Mouse (Mus musculus): Measurements from ENCODE around the gene Rgs19. TPM values are rescaled to one million over a fixed set of nuclear protein-coding genes. Genes with fewer than 3 reads are reported as not detected.

Rgs19 gene
- total RNA-seq, 2 experiments from 2014 or later: 33.1 to 98.9 TPM

DNA sequence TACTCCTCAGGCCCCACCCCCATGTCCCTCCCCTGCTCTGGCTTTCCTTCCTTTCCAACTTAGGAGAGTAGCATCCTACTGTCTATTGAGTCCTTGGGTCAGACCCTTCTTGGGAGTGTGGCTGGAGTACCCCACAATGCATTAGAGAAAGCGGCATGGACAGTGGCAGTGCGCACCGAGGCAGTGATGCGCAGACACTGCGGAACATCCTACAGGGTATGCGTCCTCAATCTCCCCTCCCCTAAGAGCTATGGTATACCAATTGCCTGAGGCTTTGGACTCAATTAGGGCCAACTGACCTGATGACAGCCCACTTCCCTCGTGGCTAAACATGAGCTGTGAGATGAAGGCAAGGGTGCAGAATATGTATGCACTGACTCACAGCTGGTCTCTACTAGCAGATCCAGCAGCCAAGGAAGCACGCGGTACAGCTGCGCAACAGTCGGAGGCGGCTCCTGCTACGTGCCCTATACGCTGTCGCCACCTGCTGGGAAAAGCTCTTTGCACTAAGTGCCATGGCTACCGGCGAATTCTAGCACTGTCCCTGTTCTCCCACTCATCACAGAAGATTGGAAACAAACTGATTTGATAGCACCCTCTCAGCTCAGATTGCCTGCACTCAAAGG is 34.7 kb downstream of the Rgs19 start:
- ATAC-seq (replicated peaks; ENCODE audit: low FRiP score, poor library complexity, severe bottlenecking): no peak

DNA sequence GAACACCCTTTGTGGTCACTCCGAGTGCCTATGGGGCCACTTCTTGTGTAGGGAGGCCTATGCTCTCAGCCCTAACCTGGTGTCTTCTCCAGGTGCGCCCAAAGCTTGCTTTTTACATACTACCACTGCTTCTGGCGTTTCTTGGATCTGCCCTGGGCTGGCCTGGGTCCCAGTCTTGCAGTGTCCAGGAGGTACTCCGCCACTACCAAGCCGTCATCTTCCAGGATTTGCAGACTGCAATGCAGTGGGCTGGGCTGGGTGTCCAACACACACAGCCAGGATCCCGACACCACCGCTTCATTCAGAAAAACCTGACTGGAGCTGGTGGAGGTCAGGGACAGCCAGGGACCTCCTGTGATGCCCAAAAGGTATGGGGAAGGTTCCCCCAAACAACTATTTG is 35.2 kb downstream of the Rgs19 start:
- ATAC-seq (replicated peaks; ENCODE audit: low FRiP score, poor library complexity, severe bottlenecking): no peak

DNA sequence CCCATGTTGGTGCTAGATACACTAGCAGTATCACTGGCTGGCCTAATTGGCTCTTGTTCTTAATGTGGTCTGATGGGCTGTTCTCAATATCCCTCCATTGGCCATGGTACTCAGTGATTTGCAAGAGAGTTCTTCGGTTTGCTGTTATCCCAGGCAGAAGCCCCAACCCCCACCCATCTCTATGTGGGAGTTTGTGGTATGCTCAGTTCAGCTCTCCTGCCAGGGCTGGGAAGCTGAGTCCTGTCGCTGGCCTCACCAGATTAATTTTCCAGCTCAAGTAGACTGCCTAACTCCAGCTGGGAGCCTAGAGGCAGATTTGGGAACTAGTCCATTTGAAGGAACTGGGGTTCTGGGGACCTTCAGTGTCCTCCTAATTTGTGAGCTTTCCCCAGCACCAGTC is 36.3 kb downstream of the Rgs19 start:
- no peak for ATAC-seq (replicated peaks; ENCODE audit: low FRiP score, poor library complexity, severe bottlenecking)

DNA sequence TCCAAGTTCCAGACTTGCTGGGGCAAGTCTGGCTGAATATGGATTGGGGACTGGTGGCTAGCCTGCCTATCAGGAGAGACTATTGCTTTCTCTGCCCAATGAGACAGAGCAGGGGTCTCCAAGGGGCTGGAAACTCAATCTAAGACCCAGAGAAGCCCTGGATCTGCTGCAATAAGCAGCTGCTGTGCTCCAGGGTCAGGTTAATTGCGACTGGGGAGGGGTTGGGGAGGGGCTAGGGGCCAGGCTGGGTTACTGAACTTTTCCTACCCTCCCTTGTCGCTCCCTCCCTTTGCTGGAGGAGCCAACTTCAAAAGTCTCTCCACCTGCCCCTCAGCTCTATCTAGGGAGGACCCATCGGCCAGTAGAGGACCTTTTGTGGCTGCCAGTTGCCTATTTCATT is 37.0 kb downstream of the Rgs19 start, which contains the start of gene Gm29797:
Gene Gm29797 (plus strand): TSS at position 301 of the 400 bp plus-strand sequence.
- no peak for ATAC-seq (replicated peaks; ENCODE audit: low FRiP score, poor library complexity, severe bottlenecking)

DNA sequence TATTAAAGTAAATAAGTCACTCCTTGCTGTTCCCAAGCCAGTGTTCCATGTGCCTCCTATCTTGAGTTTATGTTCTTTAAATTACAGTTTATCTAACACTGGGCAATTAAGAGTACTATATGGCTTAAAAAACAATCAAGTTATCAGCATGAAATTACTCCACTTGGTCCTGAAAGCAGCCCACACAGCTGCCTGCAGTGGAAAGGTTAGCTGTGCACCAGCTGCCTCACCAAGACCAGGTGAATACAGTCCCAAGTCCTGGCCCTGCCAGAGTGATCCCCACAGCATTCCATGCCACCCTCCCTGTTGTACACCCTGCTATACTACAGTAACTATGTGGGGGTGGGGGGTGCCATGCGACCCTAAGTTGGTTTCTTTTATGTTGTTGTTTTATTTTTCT is 40.3 kb downstream of the Rgs19 start:
- no peak for ATAC-seq (replicated peaks; ENCODE audit: low FRiP score, poor library complexity, severe bottlenecking)

DNA sequence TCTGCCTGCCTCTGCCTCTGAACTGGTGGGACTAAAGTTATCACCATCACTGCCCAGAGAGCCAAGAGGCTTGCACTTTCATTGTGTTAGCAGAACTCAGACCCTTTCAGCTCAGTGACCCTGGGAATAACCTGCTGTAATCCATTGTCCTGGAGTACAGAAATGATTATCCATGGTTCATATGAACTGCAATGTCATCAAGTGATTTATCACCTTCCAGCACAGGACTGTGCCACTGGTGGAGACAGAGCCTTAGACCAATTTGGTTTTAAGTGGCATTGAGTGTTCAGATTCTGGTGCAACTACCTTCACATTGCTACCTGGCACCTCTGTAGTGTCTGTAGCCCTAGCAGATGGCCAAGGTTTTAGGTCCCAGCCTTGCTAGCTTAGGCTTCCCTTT is 40.7 kb downstream of the Rgs19 start:
- ATAC-seq (replicated peaks; ENCODE audit: low FRiP score, poor library complexity, severe bottlenecking): no peak

DNA sequence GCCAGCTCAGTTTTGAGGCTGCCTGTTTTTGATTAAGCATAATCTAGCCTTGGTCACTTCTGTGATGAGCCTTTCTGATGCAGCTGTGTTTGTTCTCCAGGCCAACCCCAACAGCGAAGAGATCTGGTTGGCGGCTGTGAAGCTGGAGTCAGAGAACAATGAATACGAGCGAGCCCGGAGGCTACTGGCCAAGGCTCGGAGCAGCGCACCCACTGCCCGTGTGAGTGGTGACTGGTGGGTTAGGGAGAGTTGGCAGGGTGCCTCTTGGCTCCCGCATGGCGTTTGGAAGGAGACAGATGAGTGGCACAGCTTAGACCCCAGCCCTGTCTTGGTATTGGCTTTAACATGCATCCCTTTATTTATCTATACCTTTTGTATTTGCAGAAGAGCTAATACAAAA is 44.9 kb downstream of the Rgs19 start:
- ATAC-seq (replicated peaks; ENCODE audit: low FRiP score, poor library complexity, severe bottlenecking): no peak

DNA sequence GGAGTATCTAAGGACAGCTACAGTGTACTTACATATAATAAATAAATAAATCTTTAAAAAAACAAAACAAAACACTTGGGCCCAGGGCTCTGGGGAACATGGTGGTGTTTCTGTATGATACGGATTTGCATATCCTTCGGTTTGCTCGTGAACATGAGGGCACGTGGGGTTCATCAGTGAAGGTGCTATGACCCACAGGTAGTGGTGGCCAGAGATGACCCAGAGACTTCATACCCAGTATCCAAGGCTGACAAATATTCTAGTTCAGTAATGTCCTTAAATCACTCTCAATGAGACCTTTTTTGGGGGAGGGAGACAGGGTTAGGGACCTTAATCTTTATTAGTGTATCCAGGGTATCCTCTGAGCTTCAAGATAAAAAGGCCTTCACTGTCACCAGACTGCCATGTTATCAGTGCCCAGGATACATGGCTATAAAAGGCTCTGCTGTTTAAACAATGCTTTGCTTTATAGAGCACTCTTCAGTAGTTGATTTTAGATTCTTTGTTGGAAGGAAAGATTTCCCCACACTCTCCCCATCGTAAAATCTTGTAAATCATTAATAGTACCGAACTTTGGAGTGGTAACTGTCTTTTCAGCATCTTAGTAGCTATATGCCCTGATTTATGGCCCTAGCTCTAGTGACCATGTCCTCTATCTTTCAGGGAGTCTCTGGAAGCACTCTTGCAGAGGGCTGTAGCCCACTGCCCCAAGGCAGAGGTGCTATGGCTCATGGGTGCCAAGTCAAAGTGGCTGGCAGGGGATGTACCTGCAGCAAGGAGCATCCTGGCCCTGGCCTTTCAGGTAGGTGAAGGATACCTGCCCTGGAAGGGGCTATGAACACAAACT is 46.9 kb downstream of the Rgs19 start:
- no peak for ATAC-seq (replicated peaks; ENCODE audit: low FRiP score, poor library complexity, severe bottlenecking)

DNA sequence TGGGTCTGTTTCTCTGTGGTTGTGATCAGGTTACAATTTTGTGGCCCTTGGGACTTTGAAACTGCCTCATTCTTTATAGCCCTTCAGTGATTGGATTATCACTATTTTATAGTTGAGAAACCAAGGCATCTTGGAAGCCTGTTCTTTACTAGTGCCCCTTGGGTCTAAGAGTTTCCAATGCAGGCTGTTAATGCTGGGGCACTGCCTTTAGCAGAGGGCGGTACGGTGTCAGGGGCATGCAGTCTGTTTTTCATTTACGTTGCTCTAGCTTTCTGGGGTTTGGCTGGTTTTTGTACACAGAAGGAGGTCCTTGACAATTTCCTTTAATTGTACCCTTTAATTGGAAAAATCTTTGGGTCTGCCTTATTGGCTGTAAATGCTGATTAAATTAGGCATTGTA is 48.1 kb downstream of the Rgs19 start:
- no peak for ATAC-seq (replicated peaks; ENCODE audit: low FRiP score, poor library complexity, severe bottlenecking)

DNA sequence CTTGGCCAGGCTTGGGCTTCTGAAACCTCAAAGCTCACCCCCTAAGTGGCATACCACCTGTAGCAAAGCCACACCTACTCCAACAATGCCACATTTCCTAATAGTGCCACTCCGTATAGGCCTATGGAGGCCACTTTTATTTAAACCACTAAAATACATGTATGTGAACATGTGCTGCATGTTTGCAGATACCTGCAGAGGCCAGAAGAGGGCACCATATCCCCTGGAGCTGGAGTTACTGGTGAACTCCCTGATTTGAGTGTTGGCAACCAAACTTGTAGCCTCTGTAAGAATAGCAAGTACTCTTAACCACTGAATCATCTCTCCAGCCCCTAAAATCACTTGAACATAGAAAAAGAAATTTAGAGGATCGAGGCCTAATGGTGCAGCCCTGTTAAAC is 49.4 kb downstream of the Rgs19 start:
- peak; percentile 63; the same call in 1 of the 2 replicates for ATAC-seq (replicated peaks; ENCODE audit: low FRiP score, poor library complexity, severe bottlenecking)

Other genes starting within 250 kb of the Rgs19 start
- 12.2 and 12.3 TPM in 2 replicates for gene Zbtb46, start 234.6 kb downstream of the Rgs19 start, total RNA-seq (2015; ENCODE audit: low replicate concordance)
- 7.5 and 15.5 TPM in 2 replicates for gene Zbtb46, start 234.6 kb downstream of the Rgs19 start, total RNA-seq (2017; ENCODE audit: low replicate concordance)
- gene Abhd16b, start 200.8 kb downstream of the Rgs19 start, total RNA-seq (2015; ENCODE audit: low replicate concordance): not detected in 2 replicates
- not detected in 2 replicates for gene Abhd16b, start 200.8 kb downstream of the Rgs19 start, total RNA-seq (2017; ENCODE audit: low replicate concordance)
- gene Tpd52l2, start 196.8 kb downstream of the Rgs19 start, total RNA-seq (2015; ENCODE audit: low replicate concordance): 19.8 and 23.5 TPM in 2 replicates
- gene Tpd52l2, start 196.8 kb downstream of the Rgs19 start, total RNA-seq (2017; ENCODE audit: low replicate concordance): 45.3 and 90.6 TPM in 2 replicates
- gene Dnajc5, start 173.5 kb downstream of the Rgs19 start, total RNA-seq (2015; ENCODE audit: low replicate concordance): 14.1 and 25.2 TPM in 2 replicates
- 21.4 and 23.3 TPM in 2 replicates for gene Dnajc5, start 173.5 kb downstream of the Rgs19 start, total RNA-seq (2017; ENCODE audit: low replicate concordance)
- gene Uckl1, start 109.1 kb downstream of the Rgs19 start, total RNA-seq (2015; ENCODE audit: low replicate concordance): 26.4 and 37.1 TPM in 2 replicates
- 15.2 and 30.2 TPM in 2 replicates for gene Uckl1, start 109.1 kb downstream of the Rgs19 start, total RNA-seq (2017; ENCODE audit: low replicate concordance)
- 11.7 and 13.0 TPM in 2 replicates for gene Prpf6, start 102.1 kb downstream of the Rgs19 start, total RNA-seq (2015; ENCODE audit: low replicate concordance)
- 28.1 and 33.1 TPM in 2 replicates for gene Prpf6, start 102.1 kb downstream of the Rgs19 start, total RNA-seq (2017; ENCODE audit: low replicate concordance)
- gene Zfp512b, start 101.2 kb downstream of the Rgs19 start, total RNA-seq (2015; ENCODE audit: low replicate concordance): 2.5 and 14.8 TPM in 2 replicates
- 0.39 and 4.2 TPM in 2 replicates for gene Zfp512b, start 101.2 kb downstream of the Rgs19 start, total RNA-seq (2017; ENCODE audit: low replicate concordance)
- 4.0 TPM in 1 of 2 replicates, not detected in the other for gene Samd10, start 94.8 kb downstream of the Rgs19 start, total RNA-seq (2015; ENCODE audit: low replicate concordance)
- gene Samd10, start 94.8 kb downstream of the Rgs19 start, total RNA-seq (2017; ENCODE audit: low replicate concordance): 0.08 and 0.77 TPM in 2 replicates
- not detected in 2 replicates for gene Gm29797, start 36.9 kb downstream of the Rgs19 start, total RNA-seq (2015; ENCODE audit: low replicate concordance)
- not detected in 2 replicates for gene Gm29797, start 36.9 kb downstream of the Rgs19 start, total RNA-seq (2017; ENCODE audit: low replicate concordance)
- gene Sox18, start 22.3 kb downstream of the Rgs19 start, total RNA-seq (2015; ENCODE audit: low replicate concordance): not detected in 2 replicates
- gene Sox18, start 22.3 kb downstream of the Rgs19 start, total RNA-seq (2017; ENCODE audit: low replicate concordance): not detected in 2 replicates
- 2.2 TPM in 1 of 2 replicates, not detected in the other for gene Tcea2, start 13.7 kb downstream of the Rgs19 start, total RNA-seq (2015; ENCODE audit: low replicate concordance)
- gene Tcea2, start 13.7 kb downstream of the Rgs19 start, total RNA-seq (2017; ENCODE audit: low replicate concordance): 1.9 TPM in 1 of 2 replicates, not detected in the other
- not detected in 2 replicates for gene Lkaaear1, start 4.5 kb upstream of the Rgs19 start, total RNA-seq (2015; ENCODE audit: low replicate concordance)
- not detected in 2 replicates for gene Lkaaear1, start 4.5 kb upstream of the Rgs19 start, total RNA-seq (2017; ENCODE audit: low replicate concordance)
- not detected in 2 replicates for gene Oprl1, start 21.0 kb upstream of the Rgs19 start, total RNA-seq (2015; ENCODE audit: low replicate concordance)
- gene Oprl1, start 21.0 kb upstream of the Rgs19 start, total RNA-seq (2017; ENCODE audit: low replicate concordance): not detected in 2 replicates
- not detected in 2 replicates for gene Myt1, start 69.4 kb upstream of the Rgs19 start, total RNA-seq (2015; ENCODE audit: low replicate concordance)
- not detected in 2 replicates for gene Myt1, start 69.4 kb upstream of the Rgs19 start, total RNA-seq (2017; ENCODE audit: low replicate concordance)
- 38.6 and 54.1 TPM in 2 replicates for gene Pcmtd2, start 143.9 kb upstream of the Rgs19 start, total RNA-seq (2015; ENCODE audit: low replicate concordance)
- gene Pcmtd2, start 143.9 kb upstream of the Rgs19 start, total RNA-seq (2017; ENCODE audit: low replicate concordance): 39.4 and 44.5 TPM in 2 replicates
- gene Polr3k, start 170.4 kb upstream of the Rgs19 start, total RNA-seq (2015; ENCODE audit: low replicate concordance): 13.7 and 18.4 TPM in 2 replicates
- 9.5 and 15.1 TPM in 2 replicates for gene Polr3k, start 170.4 kb upstream of the Rgs19 start, total RNA-seq (2017; ENCODE audit: low replicate concordance)